Mouse (Mus musculus): Measurements from ENCODE around the gene Gm49387.

Gm49387 gene

DNA sequence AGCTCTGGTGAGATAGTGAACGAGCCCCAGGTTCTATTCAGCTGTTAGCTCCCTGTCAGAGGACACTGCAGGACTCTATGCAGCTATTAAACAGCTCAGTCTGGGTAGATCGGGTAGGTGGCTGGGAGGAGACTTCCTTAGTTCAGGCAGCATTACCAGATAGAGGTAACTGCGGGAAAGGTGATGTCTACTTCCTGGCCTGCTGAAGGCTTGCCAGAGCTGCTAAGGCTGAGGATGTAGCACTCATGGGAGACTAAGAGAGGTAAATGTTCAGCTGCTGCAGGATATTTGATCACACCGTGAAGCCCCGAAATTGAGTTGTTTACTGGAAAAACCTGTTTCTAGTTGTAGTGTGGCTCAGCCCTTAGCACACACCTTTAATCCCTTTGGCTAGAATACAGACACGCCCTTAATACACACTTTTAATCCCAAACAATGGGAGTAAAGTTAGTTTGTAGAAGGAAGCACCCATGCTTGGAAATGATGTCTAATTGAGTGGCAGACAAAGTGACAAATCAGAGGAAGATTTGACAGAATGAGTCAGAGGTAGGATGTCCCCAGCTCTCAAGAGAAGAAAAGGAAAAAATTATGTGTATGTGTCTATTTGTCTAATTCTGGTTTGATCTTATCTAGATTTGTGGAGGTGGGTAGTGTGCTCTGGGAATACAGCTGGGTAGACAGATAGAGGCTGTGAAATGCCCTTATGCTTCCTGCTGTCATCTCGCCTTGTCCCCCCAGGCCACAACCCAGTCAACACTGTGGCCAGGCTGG is 115.5 kb downstream of the Gm49387 start:
- DNase-seq (ENCODE audit: low spot score in 2 of 2): no peak

GRCm38 (mm10) chr14:31521318-31521717 is 119.4 kb downstream of the Gm49387 start:
- DNase-seq (ENCODE audit: low spot score in 2 of 2): no peak

DNA sequence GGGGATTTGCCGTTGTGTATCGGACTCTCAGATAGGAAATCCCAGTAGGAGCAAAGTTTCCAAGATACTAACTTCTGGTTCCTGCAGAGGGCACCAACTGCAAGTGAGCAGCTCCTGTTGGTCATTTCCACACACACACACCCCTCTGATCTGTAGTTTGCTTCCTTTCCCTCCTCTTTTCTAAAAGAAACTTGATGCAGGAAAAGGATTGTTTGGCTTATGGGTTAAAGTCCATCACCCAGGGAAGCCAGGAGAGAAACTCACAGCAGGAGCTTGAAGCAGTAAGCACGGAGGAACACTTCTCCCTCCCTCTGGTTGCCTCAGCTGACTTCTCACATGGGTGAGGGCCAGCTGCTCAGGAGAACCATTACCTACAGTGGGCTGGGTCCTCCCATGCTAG is 121.5 kb downstream of the Gm49387 start:
- DNase-seq (ENCODE audit: low spot score in 2 of 2): no peak

DNA sequence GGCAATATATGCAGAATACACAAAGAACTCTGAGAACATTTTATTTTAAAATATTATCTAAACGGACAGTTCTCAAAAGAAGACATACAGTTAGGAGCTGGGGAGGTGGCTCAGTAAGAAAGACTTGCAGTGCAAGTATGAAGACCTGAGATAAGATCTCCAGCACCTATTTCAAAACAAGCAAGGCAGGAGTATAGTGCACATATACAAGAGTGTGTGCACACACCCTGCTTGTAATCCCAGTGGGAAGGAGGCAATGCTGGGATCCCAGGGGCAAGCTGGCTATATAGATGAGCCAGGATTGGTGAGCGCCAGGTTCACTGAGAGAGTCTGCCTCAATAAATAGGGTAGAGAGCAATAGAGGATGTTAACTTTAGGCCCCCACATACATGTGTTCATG is 124.8 kb downstream of the Gm49387 start:
- no peak for DNase-seq (ENCODE audit: low spot score in 2 of 2)

DNA sequence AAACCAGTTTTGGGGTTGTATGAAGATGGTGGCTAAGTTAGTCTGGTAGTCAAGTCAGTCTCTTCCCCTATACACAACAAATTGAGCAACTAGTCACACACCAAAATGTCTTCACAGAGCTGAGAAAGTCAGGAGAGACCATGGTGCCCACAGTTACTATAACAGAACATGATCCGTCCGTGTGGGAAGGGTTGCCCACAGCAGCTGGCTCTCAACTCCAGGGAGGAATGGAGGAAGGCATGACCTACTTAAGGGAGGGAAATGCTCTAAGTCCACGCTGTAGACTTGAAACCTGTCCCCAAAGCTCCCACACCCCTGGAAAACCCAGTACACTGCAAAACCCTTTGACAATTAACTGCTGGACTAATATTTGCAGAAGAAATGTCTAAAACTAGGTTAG is 130.4 kb downstream of the Gm49387 start:
- no peak for DNase-seq (ENCODE audit: low spot score in 2 of 2)

GRCm38 (mm10) chr14:31509911-31510310 is 130.8 kb downstream of the Gm49387 start:
- no peak for DNase-seq (ENCODE audit: low spot score in 2 of 2)

- DNase-seq (ENCODE audit: low spot score in 2 of 2): no peak
Observed at GRCm38 (mm10) chr14:31506456-31506855, 134.2 kb downstream of the Gm49387 start.

- DNase-seq (ENCODE audit: low spot score in 2 of 2): no peak
Observed at GRCm38 (mm10) chr14:31503406-31503805, 137.3 kb downstream of the Gm49387 start.
